Mouse (Mus musculus) limb, embryonic 12.5 days (tissue): Measurements from ENCODE around the gene Fcor. TPM values are rescaled to one million over a fixed set of nuclear protein-coding genes. Genes with fewer than 3 reads are reported as not detected.

Experiments
- polyA plus RNA-seq: library from polyadenylated mRNA; unstranded; fragments of >200 nt; fragmentation: Nextera tagmentation; extraction: Ambion mirVana; gene quantifications from 2 replicates; pipeline ENCODE4 v1.2.1, GENCODE M21; 2016

Fcor gene
- polyA plus RNA-seq, 1 experiment from 2014 or later = 14.0 TPM

Other genes starting within 250 kb of the Fcor start
- gene Pex11g, start 204.7 kb downstream of the Fcor start, polyA plus RNA-seq = 5.9 and 7.6 TPM in 2 replicates
- gene Tex45, start 201.5 kb downstream of the Fcor start, polyA plus RNA-seq = not detected in 2 replicates
- gene Zfp358, start 179.2 kb downstream of the Fcor start, polyA plus RNA-seq = 61.1 and 68.1 TPM in 2 replicates
- gene Mcoln1, start 171.9 kb downstream of the Fcor start, polyA plus RNA-seq = 52.9 and 59.4 TPM in 2 replicates
- 22.9 and 29.5 TPM in 2 replicates for gene Pnpla6, start 157.0 kb downstream of the Fcor start, polyA plus RNA-seq
- gene C330021F23Rik, start 104.4 kb downstream of the Fcor start, polyA plus RNA-seq = 0.69 and 0.74 TPM in 2 replicates
- gene Camsap3, start 85.1 kb downstream of the Fcor start, polyA plus RNA-seq = 7.0 and 8.5 TPM in 2 replicates
- 67.7 and 68.9 TPM in 2 replicates for gene Xab2, start 51.0 kb downstream of the Fcor start, polyA plus RNA-seq
- gene Pet100, start 50.8 kb downstream of the Fcor start, polyA plus RNA-seq = 115 and 133 TPM in 2 replicates
- gene Pcp2, start 46.8 kb downstream of the Fcor start, polyA plus RNA-seq = 0.31 and 0.61 TPM in 2 replicates
- 27.8 and 32.4 TPM in 2 replicates for gene Stxbp2, start 41.4 kb downstream of the Fcor start, polyA plus RNA-seq
- not detected in 2 replicates for gene Retn, start 16.6 kb downstream of the Fcor start, polyA plus RNA-seq
- not detected in 2 replicates for gene Mcemp1, start 6.6 kb downstream of the Fcor start, polyA plus RNA-seq
- gene Trappc5, start 3.9 kb upstream of the Fcor start, polyA plus RNA-seq = 37.6 and 38.2 TPM in 2 replicates
- 0.37 TPM in 1 of 2 replicates, not detected in the other for gene Fcer2a, start 21.8 kb upstream of the Fcor start, polyA plus RNA-seq
- not detected in 2 replicates for gene Clec4g, start 48.3 kb upstream of the Fcor start, polyA plus RNA-seq
- gene Cd209a, start 76.6 kb upstream of the Fcor start, polyA plus RNA-seq = not detected in 2 replicates
- not detected in 2 replicates for gene Cd209e, start 181.9 kb upstream of the Fcor start, polyA plus RNA-seq
- gene Cd209d, start 206.2 kb upstream of the Fcor start, polyA plus RNA-seq = not detected in 2 replicates